Mouse (Mus musculus) heart, adult 2 months (tissue): ENCODE measurements around the gene Dip2c.

Experiments
- CTCF ChIP-seq: fragments of 200-600 bp; IDR thresholded peaks from 2 replicates; pipeline ENCODE4 v1.8.1; 2022; ENCODE audit warnings: antibody characterized with exemption, mild to moderate bottlenecking, moderate library complexity
- EP300 ChIP-seq: fragments of 200-500 bp; IDR thresholded peaks from 2 replicates; pipeline ENCODE4 v1.6.1; 2011; ENCODE audit warnings: low read depth, low read length, control low read depth; ENCODE audit not compliant: insufficient read depth
- POLR2A ChIP-seq: fragments of 200-500 bp; IDR thresholded peaks from 2 replicates; pipeline ENCODE4 v1.6.1; 2011; ENCODE audit warnings: mild to moderate bottlenecking, low read depth, low read length, control low read depth; ENCODE audit not compliant: insufficient read depth

DNA sequence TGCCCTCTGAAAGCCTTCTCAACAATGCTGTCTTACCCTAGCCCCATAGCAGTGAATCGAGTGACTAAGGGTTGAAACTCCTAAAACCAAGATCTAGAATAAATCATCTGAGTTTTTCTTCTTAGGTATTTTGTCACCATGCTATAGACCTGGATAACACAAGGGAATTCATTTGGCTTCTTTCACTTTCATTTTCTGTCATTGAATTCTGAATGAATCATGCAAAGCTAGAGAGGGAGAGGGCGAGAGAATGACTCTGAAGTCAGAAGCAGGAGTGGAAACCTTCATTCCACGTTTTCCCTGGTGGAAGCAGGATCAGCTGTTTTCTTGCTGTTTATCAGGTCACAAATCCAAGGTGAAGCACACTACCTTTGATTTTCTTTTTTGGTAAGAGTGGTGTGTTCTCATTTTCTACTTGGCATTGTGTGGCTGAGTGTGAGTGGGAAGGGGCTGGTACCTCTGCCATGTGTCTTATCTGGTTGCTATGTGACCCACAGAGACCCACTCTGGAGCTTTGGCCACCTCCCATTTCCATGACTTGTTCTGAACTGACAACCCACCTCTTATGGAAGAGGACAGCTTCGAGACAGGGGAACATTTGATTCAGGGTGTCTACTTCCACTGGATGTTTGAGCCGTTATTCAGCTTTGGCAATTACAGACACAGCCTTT, 104.5 kb downstream of the Dip2c start:
- TF ChIP-seq CTCF (no peak), EP300 (no peak), POLR2A (no peak)
